Mouse (Mus musculus): ENCODE measurements at regions not wholly inside any gene's neighbourhood (a gene's known extent, or its start where the extent isn't known, plus 50 kb on each side); places are given as distances from the start of the nearest gene placed in this dataset.

DNA sequence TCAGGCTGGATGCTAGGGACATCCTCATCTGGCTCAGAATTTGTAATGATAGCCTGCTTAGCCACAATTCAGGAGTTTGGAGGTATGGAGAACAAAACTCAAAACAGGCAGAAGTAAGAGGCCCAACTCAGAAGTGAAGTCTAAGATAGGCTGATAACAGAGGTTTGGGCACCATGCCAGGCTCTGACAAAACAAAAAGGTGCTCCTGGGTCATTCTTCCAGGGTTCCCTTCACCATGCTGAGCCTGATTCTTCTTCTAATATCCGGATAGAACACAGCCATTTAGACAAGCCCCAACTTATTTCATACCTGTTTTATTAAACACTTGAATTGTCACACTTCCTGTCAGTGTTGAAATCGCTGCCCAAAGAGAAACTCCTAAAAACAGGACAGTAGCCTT lies 347.8 kb upstream of the Pcsk5 start:
- TF ChIP-seq CTCF (IDR thresholded peaks at IDR 0.05) (no peak), EP300 (IDR thresholded peaks at IDR 0.05) (no peak)

All from lung, postnatal 0 days (tissue).